ENCODE assay signal across 7 mouse cellular contexts in genomic region chr9:79760076-79760475, GRCm38 (mm10). TPM values are rescaled to one million over a fixed set of nuclear protein-coding genes. Genes with fewer than 3 reads are reported as not detected.
A peak's percentile ranks its signal among the peaks of the same experiment; 100 is the strongest.
DNase-seq lines count a peak whose midpoint lies in the region; ATAC-seq and TF ChIP-seq lines count a peak whose summit lies in the region.

No protein-coding gene starts in this region.

- no peak for TF ChIP-seq CTCF in lung, adult 2 months (IDR thresholded peaks at IDR 0.05; ENCODE audit: insufficient read depth, low read length)
- TF ChIP-seq CTCF in stomach, postnatal 0 days (IDR thresholded peaks at IDR 0.05; ENCODE audit: low read depth), result no peak

- H3K4me3 ChIP-seq in lung, adult 2 months (replicated peaks; ENCODE audit: extremely low read depth, low read depth, low read length), result peak overlapping the region; percentile 82
- peak overlapping the region; percentile 72 for H3K4me3 ChIP-seq in embryonic facial prominence, embryonic 10.5 days
- peak overlapping the region; percentile 64 to 73 for H3K4me3 ChIP-seq in heart, embryonic 14.5 days (ENCODE audit: control insufficient read depth in 1 of 2, insufficient read depth in 1 of 2, low read depth in 1 of 2, low read length in 2 of 2)
- peak overlapping the region; percentile 89 for H3K4me3 ChIP-seq in liver, embryonic 13.5 days (replicated peaks)
- H3K4me3 ChIP-seq in stomach, postnatal 0 days (ENCODE audit: low read depth, low read length), result peak overlapping the region; percentile 67

- peaks cover 2% of the 10 kb centered on the region; the same call in 1 of the 2 replicates for H3K4me1 ChIP-seq in lung, adult 2 months (ENCODE audit: control insufficient read depth, insufficient read depth, low read length)
- peaks cover 11% of the 10 kb centered on the region for H3K4me1 ChIP-seq in embryonic facial prominence, embryonic 10.5 days
- peaks cover 0 to 16% of the 10 kb centered on the region in 2 experiments; a peak in 2 of 4 replicates for H3K4me1 ChIP-seq in heart, embryonic 14.5 days (ENCODE audit: control insufficient read depth in 2 of 2, insufficient read depth in 2 of 2, low read length in 2 of 2)
- peaks cover 25% of the 10 kb centered on the region for H3K4me1 ChIP-seq in liver, embryonic 13.5 days (replicated peaks)
- H3K4me1 ChIP-seq in stomach, postnatal 0 days (replicated peaks; ENCODE audit: control insufficient read depth, insufficient read depth), result no peaks in the 10 kb centered on the region

- no peak for TF ChIP-seq POLR2A in lung, adult 2 months (IDR thresholded peaks at IDR 0.05; ENCODE audit: borderline replicate concordance, extremely low read depth, low read depth, low read length)

- peak; percentile 24 for DNase-seq in lung, adult 2 months
- no peak for DNase-seq in lung, postnatal 4 days
- DNase-seq in embryonic facial prominence, embryonic 10.5 days (ENCODE audit: low spot score), result no peak
- no peak for DNase-seq in liver, embryonic 13.5 days
- peak; percentile 19 for DNase-seq in stomach, postnatal 0 days (ENCODE audit: low spot score)
- no peak for DNase-seq in cerebellum, postnatal 4 days (ENCODE audit: low spot score in 2 of 2)

- H3K27ac ChIP-seq in embryonic facial prominence, embryonic 10.5 days (replicated peaks), result peak overlapping the region; percentile 93
- peak overlapping the region; percentile 91 to 98 for H3K27ac ChIP-seq in heart, embryonic 14.5 days (replicated peaks in 1 of 2; ENCODE audit: control insufficient read depth in 1 of 2, insufficient read depth in 1 of 2, low read depth in 2 of 2, low read length in 2 of 2)
- H3K27ac ChIP-seq in liver, embryonic 13.5 days, result peak overlapping the region; percentile 72
- H3K27ac ChIP-seq in stomach, postnatal 0 days (replicated peaks), result peak overlapping the region; percentile 87

- WGBS in lung, adult 2 months, result 3% methylated on average over 14 of the region's 14 CpGs
- 10% methylated on average over 14 of the region's 14 CpGs for WGBS in embryonic facial prominence, embryonic 10.5 days
- 6% methylated on average over 14 of the region's 14 CpGs for whole genome bisulfite sequencing in heart, embryonic 14.5 days
- WGBS in liver, embryonic 13.5 days (ENCODE audit: insufficient replicate concordance), result 7% methylated on average over 14 of the region's 14 CpGs
- 2% methylated on average over 14 of the region's 14 CpGs for WGBS in stomach, postnatal 0 days

- ATAC-seq in heart, embryonic 14.5 days (ENCODE audit: insufficient number of reproducible peaks, insufficient read depth, low FRiP score, low read depth), result no peak
- ATAC-seq in liver, embryonic 13.5 days (ENCODE audit: low read depth), result peak; percentile 14; the same call in 1 of the 2 replicates
- peak; percentile 20; the same call in 1 of the 2 replicates for ATAC-seq in stomach, postnatal 0 days (ENCODE audit: low FRiP score, low TSS enrichment)

- H3K27me3 ChIP-seq in embryonic facial prominence, embryonic 10.5 days (replicated peaks; ENCODE audit: low read depth, poor library complexity, severe bottlenecking), result no peaks in the 10 kb centered on the region
- no peaks in the 10 kb centered on the region for H3K27me3 ChIP-seq in heart, embryonic 14.5 days (ENCODE audit: control insufficient read depth, insufficient read depth, low read length)
- no peaks in the 10 kb centered on the region for H3K27me3 ChIP-seq in liver, embryonic 13.5 days
- no peaks in the 10 kb centered on the region for H3K27me3 ChIP-seq in stomach, postnatal 0 days (ENCODE audit: control insufficient read depth, insufficient read depth, low read length)

- peaks cover 28% of the 10 kb centered on the region for H3K36me3 ChIP-seq in embryonic facial prominence, embryonic 10.5 days (replicated peaks)
- H3K36me3 ChIP-seq in heart, embryonic 14.5 days (ENCODE audit: control insufficient read depth, insufficient read depth, low read length), result peaks cover 30% of the 10 kb centered on the region
- H3K36me3 ChIP-seq in liver, embryonic 13.5 days, result peaks cover 23% of the 10 kb centered on the region
- peaks cover 1% of the 10 kb centered on the region; the same call in 1 of the 2 replicates for H3K36me3 ChIP-seq in stomach, postnatal 0 days (ENCODE audit: control insufficient read depth, insufficient read depth, low read length)

- no peak for TF ChIP-seq EP300 in stomach, postnatal 0 days (optimal IDR thresholded peaks at IDR 0.05)

- peak overlapping the region; percentile 89 for H3K9ac ChIP-seq in heart, embryonic 14.5 days (ENCODE audit: low read length)
- H3K9ac ChIP-seq in liver, embryonic 13.5 days, result peak overlapping the region; percentile 89
- H3K9ac ChIP-seq in stomach, postnatal 0 days (ENCODE audit: low read length), result peak overlapping the region; percentile 75

- H3K4me2 ChIP-seq in heart, embryonic 14.5 days (ENCODE audit: low read length), result peak overlapping the region; percentile 79
- peak overlapping the region; percentile 76 for H3K4me2 ChIP-seq in liver, embryonic 13.5 days
- peak overlapping the region; percentile 84 for H3K4me2 ChIP-seq in stomach, postnatal 0 days (replicated peaks; ENCODE audit: low read depth)

- no peaks in the 10 kb centered on the region for H3K9me3 ChIP-seq in embryonic facial prominence, embryonic 10.5 days
- no peaks in the 10 kb centered on the region for H3K9me3 ChIP-seq in heart, embryonic 14.5 days (ENCODE audit: control insufficient read depth, low read length)
- H3K9me3 ChIP-seq in liver, embryonic 13.5 days (replicated peaks), result no peaks in the 10 kb centered on the region
- no peaks in the 10 kb centered on the region for H3K9me3 ChIP-seq in stomach, postnatal 0 days (ENCODE audit: control insufficient read depth, low read length)

RNA-seq across cellular contexts. Expression of gene Cox7a2, which starts 0.4 kb away (rescaled TPM):
- 76.1 and 102 TPM in 2 replicates for polyA plus RNA-seq in lung, adult 2 months (2012; rRNA removed)
- polyA plus RNA-seq in embryonic facial prominence, embryonic 10.5 days (2016; fragmentation: Nextera tagmentation; extraction: Ambion mirVana), result 648 and 655 TPM in 2 replicates
- polyA plus RNA-seq in heart, embryonic 14.5 days (2014; fragmentation: Nextera tagmentation; extraction: Ambion mirVana), result 1,652 and 1,757 TPM in 2 replicates
- polyA plus RNA-seq in liver, embryonic 13.5 days (2015; fragmentation: Nextera tagmentation; extraction: Ambion mirVana), result 590 and 598 TPM in 2 replicates
- polyA plus RNA-seq in stomach, postnatal 0 days (2015; fragmentation: Nextera tagmentation; extraction: Ambion mirVana), result 927 and 965 TPM in 2 replicates

RNA-seq across cellular contexts. Expression of gene Tmem30a, which starts 33.2 kb away (rescaled TPM):
- polyA plus RNA-seq in lung, adult 2 months (2012; rRNA removed), result 62.8 and 82.3 TPM in 2 replicates
- 49.6 and 53.2 TPM in 2 replicates for polyA plus RNA-seq in embryonic facial prominence, embryonic 10.5 days (2016; fragmentation: Nextera tagmentation; extraction: Ambion mirVana)
- polyA plus RNA-seq in heart, embryonic 14.5 days (2014; fragmentation: Nextera tagmentation; extraction: Ambion mirVana), result 90.9 and 93.3 TPM in 2 replicates
- polyA plus RNA-seq in liver, embryonic 13.5 days (2015; fragmentation: Nextera tagmentation; extraction: Ambion mirVana), result 31.8 and 39.0 TPM in 2 replicates
- polyA plus RNA-seq in stomach, postnatal 0 days (2015; fragmentation: Nextera tagmentation; extraction: Ambion mirVana), result 56.4 and 57.3 TPM in 2 replicates

RNA-seq across cellular contexts. Expression of gene Col12a1, which starts 41.4 kb away (rescaled TPM):
- polyA plus RNA-seq in lung, adult 2 months (2012; rRNA removed), result 15.1 and 22.0 TPM in 2 replicates
- 5.8 and 7.3 TPM in 2 replicates for polyA plus RNA-seq in embryonic facial prominence, embryonic 10.5 days (2016; fragmentation: Nextera tagmentation; extraction: Ambion mirVana)
- polyA plus RNA-seq in heart, embryonic 14.5 days (2014; fragmentation: Nextera tagmentation; extraction: Ambion mirVana), result 16.8 and 18.4 TPM in 2 replicates
- polyA plus RNA-seq in liver, embryonic 13.5 days (2015; fragmentation: Nextera tagmentation; extraction: Ambion mirVana), result 1.1 and 1.2 TPM in 2 replicates
- 21.6 and 31.0 TPM in 2 replicates for polyA plus RNA-seq in stomach, postnatal 0 days (2015; fragmentation: Nextera tagmentation; extraction: Ambion mirVana)

Comparison
In these comparisons a context has a peak if more than half of its experiments do, and no peak if none do; other contexts are left out.
1. DNase-seq: peak in lung, adult 2 months (single experiment) and stomach, postnatal 0 days (single experiment); none in lung, postnatal 4 days (0 of 2), embryonic facial prominence, embryonic 10.5 days (single experiment), liver, embryonic 13.5 days (single experiment) and cerebellum, postnatal 4 days (0 of 2).
2. Peak in every context shown above with its lines, with median percentiles within 50 percentile points of each other: H3K4me3 ChIP-seq, H3K27ac ChIP-seq, H3K4me2 ChIP-seq and H3K9ac ChIP-seq.